Mouse (Mus musculus): ENCODE measurements around the gene Phf1.

Phf1 gene

GRCm38 (mm10) chr17:26983382-26983781, 50.5 kb downstream of the Phf1 start:
- DNase-seq = no peak

- no peak for DNase-seq
Observed at GRCm38 (mm10) chr17:26985503-26986179, 52.8 kb downstream of the Phf1 start.

Data from lung, postnatal 14 days (tissue).